Mouse (Mus musculus) cerebellum, adult 11-12 months (tissue): ENCODE data around the gene Fxr1.
A peak's percentile ranks its signal among the peaks of the same experiment; 100 is the strongest.
"Not testable (repeated sequence)": the region's sequence is repeated elsewhere in the genome, so short reads cannot be mapped to it uniquely, and the experiment has no call there.

Experiments
- DNase-seq: peaks from one replicate; pipeline ENCODE4 v3.0.0; 2022

The Fxr1 gene

DNA sequence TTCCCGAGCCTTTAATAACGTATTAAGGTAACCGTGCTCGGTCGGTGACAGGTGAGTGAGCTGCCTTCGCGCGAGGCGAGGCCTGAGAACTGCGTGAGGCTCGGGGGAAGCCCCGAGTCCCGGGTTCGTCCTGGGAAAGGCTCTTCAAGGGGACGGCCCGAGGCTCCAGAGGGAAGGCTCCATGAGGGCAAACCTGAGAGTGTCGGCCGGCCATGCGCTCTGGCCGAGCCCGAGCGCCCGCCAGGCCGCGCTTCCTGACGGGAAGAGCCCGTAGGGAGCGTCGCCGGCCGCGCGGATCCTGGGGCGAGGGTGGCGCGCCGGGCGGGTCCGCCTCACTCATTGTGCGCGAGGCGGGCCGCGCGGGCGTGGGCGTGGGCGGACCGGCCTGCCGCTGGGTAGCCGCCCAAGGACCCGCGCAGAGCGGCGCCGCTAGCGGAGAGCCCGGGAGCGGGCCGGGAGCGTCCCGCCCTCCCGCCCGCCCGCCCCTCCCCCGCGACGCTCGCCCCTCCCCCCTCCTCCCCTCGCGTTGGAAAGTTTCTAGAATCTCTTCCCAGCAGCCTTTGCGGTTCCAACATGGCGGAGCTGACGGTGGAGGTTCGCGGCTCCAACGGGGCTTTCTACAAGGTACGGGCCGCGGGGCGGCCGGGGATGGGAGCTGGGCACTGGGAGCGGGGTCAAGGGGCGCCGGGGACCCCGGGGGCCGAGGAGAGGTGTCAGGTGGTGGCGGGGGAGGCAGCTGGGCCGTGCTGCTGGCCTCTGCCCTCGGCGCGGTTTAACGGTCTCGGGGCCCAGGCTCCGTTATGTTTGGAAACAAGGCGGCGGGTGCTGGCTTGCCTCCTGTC is at the start of gene Fxr1:
Gene Fxr1 (plus strand): TSS at position 404 of the 842 bp plus-strand sequence.
- DNase-seq, result peak; percentile 85

DNA sequence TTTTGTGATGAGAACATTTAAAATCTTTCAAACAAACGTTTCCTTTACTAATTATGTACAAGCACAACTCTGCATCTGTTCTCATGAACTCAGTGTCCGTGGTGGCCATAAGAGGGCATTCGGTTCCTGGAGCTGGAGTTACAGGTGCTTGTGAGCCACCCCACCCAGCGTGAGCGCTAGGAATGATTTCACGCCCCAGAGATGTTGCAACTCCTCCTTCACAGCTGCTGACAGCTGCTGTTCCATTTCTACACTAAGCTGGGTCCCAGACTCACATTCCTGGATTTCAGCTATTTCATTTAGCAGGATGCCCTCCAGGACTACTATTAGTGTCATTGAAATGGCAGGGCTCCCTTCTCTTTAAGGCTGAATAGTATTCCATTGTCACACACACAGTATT is 40.3 kb upstream of the Fxr1 start:
- DNase-seq, result no peak

DNA sequence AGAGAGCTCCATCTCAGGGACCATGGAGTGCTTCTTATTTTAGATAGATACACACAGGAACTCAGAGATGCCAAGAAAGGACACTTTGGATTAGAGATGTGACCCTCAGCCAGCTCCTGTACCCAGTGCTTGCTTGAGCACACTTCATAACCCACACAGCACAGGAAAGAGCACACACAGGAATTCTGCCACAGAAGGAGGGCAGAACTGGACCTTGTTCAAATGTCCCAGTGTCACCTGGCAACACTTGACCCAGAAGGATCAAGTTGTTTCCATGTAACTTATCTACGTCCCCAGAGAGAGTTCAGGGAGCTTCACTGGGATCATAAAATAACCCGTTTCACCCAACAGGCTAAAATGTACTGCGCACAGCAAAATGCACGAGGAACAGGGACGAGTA is 37.0 kb upstream of the Fxr1 start:
- no peak for DNase-seq

DNA sequence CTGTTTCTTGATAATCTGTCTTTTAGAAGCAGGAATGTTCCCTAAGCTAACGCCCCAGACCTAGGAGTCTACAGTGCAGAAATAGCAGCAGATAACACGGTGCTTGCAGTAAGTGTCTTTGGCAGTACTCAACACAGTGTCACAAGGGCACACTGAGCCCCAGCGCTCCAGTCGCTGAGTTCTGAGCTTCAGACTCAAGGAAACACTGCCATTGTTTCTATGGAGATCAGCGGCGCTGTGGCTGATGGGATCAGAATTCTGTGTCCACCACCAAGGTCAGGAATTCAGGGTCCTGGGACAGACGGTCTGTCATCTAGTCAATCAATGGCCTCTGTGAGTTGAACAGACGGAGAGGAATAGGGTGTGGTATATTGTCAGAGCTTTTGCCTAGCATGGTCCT is 30.4 kb upstream of the Fxr1 start:
- no peak for DNase-seq

DNA sequence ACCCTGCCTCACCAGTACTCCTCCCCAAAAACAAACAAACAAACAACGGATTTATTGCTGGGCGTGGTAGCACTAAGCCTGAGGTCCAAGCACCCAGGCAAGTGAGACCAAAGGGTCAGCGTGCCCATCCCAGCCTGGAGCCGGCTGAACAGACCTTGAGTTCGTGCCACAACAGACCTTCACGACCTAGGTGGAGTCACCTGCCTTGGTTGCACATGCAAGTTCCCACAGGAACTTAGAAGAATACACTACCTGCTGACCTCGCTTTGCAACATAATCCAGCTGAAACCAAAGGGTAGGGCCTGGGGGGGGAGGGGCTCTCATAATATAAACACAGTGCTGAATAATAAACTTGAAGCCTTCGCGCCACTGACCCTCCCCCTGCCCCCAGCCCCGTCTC is 29.3 kb upstream of the Fxr1 start:
- DNase-seq, result no peak

DNA sequence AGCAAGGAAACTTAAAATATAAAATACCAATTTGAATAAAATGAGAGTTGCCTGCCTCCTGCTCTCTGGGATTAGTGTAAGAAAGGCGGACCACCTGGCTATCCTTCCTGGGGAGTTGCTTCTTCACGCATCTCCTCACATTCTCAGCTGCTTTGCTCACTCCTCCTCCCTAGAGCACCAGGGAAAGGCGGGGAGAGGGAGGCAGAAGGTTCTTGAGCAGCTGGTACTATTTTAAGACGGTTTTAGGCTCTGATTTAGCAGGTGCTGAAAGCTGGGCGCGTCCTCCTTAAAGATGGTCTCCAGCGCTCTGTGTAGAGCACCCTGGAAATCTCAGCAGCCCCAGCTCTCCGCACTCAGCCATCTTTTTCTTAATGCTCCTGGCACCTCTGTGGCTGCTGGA is 28.8 kb upstream of the Fxr1 start:
- DNase-seq, result no peak

DNA sequence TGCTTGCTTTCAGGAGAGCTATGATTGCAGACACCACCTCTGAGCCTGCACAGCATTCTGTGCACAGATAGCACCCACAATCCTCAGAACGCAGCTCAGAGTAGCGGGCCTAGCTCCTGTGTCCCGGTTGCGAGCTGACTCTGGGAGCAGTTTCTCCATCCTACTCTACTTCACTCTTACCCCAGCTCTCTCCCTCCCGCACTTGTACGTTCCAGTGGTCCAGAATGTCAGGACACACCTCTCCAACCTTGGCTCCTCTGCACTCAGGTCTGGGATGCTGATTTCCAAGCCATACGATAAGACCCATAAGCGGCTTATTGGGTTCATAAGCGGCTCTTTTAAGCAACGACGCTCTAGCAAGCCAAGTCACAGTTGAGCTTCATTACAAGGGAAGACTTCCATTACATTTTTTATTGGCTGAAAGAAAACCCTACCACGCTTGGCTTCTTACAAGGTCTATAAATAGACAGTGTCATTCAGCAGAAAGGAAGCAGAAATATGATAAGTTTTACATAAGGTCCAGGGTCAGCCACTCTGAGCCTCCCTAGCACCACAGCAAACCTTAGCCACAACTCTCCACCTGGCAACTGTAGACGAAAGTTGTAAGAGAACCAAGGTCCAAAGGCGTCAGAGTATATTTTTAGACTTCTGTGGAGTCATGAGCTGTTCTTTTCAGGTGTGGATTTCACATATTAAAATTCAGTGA is 26.2 kb upstream of the Fxr1 start:
- DNase-seq, result no peak

DNA sequence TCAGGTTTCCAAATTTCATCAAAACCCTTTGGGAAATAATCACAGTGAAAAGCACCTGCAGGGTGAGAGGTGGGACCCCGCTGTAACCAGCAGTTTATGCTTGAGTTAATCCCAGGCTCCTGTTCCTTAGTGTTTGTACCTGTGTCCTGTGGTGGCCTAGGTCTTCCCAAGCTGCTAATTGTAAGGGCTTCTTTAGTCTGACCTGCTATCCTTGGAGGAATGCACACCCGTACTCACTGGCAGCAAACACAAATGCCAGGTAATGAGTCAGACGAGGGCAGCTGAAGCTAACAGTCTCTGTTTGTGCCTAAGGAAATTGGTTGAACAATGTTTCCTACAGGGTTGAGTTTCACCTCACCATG is 25.6 kb upstream of the Fxr1 start:
- no peak for DNase-seq

DNA sequence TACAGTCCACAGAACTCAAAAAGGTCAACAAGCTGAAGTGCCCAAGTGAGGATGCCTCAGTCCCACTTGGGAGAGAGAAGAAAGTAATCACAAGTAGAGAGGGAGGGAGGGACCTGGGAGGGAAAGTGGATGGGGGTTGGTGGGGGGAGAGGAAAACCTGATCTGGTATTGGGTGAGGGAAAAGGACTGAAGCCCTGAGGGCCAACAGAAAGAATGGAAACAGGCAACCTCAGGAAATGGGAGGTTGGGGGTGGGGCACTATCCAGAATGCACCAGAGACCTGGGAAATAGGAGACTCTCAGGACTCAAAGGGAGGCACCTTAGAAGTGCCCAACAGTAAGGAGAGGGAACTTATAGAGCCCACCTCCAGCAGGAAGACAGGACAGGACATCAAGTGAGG is 18.1 kb upstream of the Fxr1 start:
- DNase-seq, result not testable (repeated sequence)

DNA sequence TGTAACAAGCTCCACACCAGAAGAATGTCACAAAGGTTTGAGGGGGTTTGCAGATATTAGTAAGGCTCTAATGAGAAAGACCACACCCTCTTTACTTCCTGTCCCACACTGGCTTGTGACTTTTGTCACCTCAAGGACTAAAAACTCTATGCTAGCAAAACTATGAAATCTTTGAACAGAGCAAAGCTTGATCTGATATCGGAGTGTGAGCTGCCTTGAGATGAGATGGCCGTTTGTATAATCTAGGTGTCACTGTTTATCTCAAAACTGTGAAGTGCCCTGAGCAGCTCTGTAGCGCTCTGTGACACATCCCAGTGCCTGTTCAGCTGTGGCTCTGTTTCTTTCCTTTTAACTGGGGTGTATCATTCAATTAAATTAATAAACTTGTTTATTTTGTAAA is 15.9 kb upstream of the Fxr1 start:
- no peak for DNase-seq

DNA sequence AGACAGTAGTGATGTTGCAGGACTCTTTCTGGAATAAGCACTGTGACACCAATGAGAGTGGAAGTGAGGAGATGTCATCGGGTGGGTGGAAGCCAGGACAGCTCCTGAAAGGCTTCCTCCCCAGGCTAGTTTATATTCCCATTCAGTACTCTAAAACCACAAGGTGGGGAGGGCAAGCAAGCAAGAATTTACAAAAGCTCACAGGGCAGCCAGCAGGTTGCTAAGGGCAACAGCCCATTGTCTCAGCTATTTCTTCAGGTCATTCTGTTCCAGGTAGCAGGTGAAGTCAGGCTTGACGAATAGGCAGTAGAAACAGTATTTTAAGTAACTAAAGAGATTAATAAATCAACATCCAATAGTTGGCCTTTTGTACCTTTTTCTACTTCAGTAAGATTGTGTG is 13.4 kb upstream of the Fxr1 start:
- no peak for DNase-seq

DNA sequence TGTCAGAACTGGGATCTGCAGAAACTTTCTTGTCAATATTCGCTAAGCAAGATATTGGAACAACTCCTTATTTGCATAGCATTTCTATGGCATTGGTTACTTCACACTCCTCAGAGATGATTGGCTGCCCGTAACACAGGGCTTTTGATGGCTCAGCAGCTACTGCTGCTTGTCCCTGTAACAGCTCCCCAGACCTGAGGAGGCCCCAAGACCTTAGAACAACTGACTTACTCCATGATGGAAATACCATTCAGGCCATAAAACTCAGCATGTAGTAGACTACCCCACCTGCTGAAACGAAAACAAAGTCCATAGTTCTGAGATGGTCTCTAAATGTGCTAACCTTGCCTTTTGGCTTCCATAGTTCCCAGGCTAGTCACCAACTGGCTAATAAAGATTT is 12.9 kb upstream of the Fxr1 start:
- no peak for DNase-seq

DNA sequence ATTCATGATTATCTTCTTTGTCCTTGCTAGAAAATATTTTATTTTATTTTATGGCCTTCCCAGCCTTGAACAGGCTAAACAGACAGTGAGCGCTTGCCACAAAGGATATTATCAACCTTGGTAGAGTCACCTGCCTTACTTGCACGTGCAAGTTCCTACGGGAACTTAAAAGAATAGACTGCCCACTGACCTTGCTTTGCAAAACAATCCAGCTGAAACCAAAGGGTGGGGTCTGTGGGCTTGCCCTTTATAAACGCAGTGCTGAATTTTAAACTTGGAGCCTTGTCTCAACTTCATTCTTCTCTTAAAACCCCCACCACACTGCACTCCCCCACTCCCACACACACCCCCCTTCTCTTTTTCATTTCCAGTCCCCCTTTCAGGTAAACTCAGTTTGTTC is 12.1 kb upstream of the Fxr1 start:
- no peak for DNase-seq

DNA sequence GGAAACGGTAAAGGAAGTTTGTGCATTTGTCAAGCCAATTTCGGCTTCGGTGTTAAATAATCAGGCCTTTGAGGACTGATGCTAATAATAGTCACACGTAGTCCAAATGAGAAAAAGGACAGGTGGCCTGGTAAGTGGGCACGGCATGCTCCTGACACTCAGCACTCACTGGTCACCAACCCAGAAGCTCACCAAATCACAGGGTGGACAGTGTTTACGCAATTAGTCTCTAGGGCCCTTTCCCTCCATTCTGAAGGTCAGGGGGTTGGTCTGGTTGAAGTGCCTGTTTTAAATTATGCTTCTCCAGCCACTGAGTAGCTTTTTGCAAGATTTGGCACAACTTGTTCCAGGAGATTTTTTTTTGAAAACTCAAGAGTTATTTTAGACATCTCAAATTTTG is 11.6 kb upstream of the Fxr1 start:
- no peak for DNase-seq

DNA sequence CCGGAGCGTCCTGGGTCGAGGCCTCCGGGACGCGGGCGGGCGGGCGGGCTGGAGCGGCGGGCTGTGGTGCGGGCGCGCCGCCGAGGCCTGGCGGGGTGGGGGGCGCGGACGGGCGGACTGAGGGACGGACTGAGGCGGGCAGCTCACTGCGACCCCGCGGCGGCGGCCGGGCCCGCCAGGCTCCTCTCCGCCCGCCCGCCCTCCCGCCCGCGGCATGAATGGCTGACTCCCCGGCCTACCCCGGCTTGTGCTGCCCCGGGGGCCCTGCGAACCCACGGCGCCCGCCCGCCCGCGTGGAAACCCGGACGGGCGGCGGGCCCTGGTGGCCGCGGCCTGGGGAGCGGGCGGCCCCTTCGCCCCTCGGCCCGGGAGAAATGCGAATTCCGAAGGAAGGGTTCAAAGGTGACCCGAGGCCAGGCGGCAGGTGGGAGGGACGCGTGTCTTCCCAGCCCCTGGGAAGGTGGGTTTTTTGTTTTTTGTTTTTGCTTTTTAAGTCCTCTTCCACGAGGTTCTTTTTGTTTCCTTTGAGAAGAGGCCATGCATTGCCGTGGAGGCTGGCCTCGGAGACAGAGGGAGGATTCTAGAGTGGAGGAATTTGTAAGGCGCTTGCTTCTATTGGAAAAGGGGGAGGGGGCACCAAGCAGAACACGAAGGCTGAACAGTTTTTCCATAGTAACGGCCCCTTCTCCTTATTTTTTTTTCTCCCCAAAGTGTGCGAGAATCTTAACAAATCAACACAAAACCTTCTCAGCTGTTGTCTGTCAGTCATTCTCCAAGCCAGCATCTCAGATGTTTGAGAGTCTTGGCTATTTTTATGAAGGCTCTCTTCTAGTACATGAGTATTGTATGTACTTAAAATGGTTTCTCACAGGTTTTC is 877 bp downstream of the Fxr1 start:
- DNase-seq, result peak; percentile 26

DNA sequence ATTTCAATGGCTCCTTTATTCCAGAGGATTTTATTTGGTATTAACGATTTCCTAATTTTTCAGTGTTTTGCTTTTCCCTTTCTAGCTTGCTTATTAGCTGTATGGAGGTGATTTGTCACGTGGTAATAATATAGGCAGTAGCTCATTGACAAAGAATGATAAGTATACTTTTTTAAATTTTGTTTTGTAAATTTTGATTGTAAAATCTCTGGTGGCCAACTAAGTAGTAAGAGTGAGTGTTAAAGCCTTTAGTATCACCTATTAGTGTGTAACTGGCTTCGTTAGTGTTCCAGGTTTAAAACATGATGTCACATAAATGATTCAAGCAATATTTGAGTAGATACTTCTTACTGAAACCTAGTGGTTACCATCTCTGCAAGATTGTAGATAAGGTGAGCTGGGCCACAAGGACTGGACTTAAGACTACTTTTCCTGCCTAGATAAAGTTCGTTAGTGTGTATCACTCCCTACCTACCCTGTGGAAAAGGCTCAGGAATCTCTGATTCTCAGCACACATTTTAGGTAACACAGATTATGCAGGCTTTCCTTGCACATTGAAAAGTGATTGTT is 1.6 kb downstream of the Fxr1 start:
- no peak for DNase-seq

DNA sequence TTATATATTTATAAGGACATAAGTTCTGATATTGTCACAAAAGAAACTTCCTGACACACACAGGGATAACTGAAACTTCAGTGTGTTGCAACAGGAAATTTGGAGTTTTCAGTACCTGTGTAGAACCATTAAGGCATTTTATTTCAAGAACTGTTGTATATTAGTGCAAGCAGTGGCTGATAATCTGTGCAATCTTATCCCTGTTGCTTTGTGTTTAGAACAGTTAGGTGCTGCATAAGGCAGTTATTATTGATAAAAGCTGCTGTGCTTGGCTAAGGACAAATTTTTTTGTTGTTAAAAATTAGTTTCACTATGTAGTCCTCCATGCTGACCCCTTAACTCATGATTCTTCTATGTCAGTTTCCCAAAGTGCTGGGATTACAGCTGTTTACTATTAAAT is 9.2 kb downstream of the Fxr1 start:
- no peak for DNase-seq

DNA sequence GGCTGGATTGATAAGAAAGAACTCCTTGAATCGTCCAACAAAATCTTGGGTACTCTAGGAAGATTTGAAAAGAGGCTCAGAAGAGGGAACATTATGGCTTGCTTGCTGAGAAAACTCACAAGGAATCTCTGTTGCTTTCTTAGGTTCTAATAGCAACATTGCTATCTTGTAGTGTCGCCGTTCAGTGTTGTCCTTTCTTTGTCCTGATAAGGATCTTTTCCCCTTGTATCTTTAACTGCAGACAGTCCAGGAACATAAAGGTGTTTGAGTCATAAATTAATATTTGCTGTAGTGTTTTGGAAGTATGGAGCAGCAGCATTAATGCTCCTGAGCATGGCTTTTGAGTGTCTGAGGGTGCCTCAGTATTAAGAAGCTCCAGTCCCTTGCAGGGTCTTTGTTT is 10.9 kb downstream of the Fxr1 start:
- DNase-seq, result no peak

DNA sequence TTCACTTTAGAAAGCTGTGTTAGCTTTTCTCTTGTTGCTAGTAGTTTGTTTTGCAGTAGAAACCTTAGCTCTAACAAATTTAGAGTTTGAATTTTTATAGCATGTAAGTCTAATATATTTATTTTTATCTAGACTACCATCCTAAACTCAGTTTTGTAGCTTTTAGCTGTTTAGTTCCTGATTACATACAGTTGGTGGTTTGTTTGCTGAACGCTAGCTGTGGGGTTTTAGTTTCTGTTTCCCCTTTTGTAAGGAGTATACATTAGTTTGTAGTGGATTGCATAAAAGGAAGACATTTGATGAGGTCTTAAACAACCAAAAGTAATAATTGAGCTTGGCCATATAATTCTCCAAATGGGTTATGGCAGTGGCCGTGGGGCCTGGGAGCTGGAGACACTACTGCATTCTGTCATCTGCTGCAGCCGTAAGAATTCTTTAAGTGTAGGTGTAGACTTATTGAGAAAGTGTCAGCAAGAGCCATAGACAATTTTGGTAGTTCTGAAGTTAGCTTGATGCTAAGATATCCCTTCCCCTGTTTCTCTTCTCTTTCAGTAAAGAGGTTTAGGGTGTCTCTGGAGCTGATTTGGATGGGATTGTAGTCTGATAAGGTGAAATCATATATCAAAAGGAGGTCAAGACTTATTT is 14.1 kb downstream of the Fxr1 start:
- no peak for DNase-seq

DNA sequence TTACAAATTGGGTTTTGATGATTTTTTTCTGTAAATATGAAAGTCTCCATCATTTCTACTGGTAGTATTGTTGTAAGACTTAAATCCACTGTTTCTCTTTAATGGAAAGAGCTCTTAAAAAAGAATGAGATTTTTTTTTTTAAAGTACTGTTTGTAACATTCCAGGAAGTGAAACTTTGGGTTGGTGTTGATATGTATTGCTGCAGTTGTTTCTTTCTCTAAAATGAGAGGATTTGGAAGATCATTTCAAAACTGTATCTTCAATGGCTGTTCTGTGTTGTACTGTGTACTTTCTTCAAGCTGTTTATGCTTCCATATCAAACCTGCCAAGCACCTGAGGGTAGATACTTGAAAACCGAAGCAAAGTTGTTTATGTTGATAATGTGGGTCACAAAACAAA is 15.1 kb downstream of the Fxr1 start:
- DNase-seq, result no peak

DNA sequence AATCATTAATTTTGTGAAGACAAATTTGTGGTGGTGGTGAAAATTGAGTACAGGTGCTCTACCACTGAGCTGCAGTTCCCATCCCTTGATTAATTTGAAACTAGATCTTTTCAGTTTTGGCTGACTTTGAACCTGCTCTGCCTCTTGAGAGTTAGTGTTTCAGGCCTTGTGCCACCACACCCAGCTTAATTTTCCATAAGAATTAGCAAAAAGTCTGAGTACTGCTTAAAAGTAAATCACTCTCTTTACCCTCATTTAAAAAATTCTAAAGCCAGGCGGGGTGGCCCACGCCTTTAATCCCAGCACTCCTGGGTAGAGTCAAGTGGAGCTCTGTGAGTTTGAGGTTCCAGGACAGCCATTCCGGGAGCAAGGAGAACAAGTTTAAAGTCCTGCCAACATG is 16.0 kb downstream of the Fxr1 start:
- no peak for DNase-seq

DNA sequence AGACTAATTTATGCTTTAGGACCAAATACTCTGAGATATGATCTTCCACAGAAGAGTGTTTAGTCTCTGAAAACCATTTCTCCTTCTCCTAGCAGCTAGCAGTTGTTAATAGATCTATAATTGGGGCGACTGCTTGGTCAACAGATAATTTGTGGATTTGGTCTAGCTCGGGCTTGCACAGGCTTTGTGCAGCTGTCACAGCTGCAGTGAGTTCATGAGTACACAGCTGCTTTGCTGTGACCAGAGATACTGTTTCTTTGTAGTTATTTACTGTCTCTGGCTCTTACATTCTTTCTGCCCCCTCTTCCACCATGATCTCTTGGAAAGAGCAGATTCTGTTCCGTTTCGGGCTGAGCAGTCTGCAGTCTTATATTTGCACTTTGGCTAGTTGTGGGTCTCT is 22.2 kb downstream of the Fxr1 start:
- no peak for DNase-seq

DNA sequence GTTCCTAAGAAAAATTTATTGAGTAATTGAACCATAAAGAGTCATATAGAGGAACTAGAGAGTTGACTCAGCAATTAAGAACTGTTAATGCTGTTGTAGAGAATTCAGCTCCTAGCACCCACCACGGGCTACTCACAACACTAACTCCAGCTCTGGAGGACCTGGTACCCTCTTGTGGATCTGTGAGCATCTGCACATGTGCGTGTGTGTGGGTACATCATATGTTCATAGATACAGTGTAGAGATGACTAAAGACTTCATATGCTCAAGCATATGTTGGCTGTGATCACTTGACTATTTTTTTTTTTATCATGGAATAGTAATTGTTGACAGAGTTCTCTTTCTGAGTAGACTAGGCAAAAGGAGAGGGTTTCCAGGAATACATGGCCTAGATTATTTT is 42.6 kb downstream of the Fxr1 start:
- DNase-seq, result no peak
